Mouse (Mus musculus): ENCODE data around the gene Kdm4a. TPM values are rescaled to one million over a fixed set of nuclear protein-coding genes. Genes with fewer than 3 reads are reported as not detected.

Kdm4a gene
- polyA plus RNA-seq, 1 experiment from 2014 or later, result 18.6 TPM

GRCm38 (mm10) chr4:118214891-118215290 lies 35.0 kb upstream of the Kdm4a start:
- peak; percentile 19; the same call in 1 of the 2 replicates for ATAC-seq
- H3K4me2 ChIP-seq (ENCODE audit: low read depth, low read length), result no peak overlapping the region
- no peak overlapping the region for H3K4me3 ChIP-seq (ENCODE audit: low read length)
- H3K9ac ChIP-seq (ENCODE audit: low read depth, low read length), result no peak overlapping the region
- no peak overlapping the region for H3K27ac ChIP-seq (ENCODE audit: low read length)
- 88% methylated on average over 1 of the region's 1 CpGs for whole genome bisulfite sequencing
- peaks cover 10% of the 10 kb centered on the region; the same call in 1 of the 2 replicates for H3K4me1 ChIP-seq (ENCODE audit: control insufficient read depth, insufficient read depth, low read length)
- H3K36me3 ChIP-seq (ENCODE audit: control insufficient read depth, insufficient read depth, low read length), result peaks cover 49% of the 10 kb centered on the region
- H3K9me3 ChIP-seq (ENCODE audit: control insufficient read depth, low read length), result no peaks in the 10 kb centered on the region
- no peaks in the 10 kb centered on the region for H3K27me3 ChIP-seq (replicated peaks; ENCODE audit: control insufficient read depth, insufficient read depth, low read length)

- H3K4me2 ChIP-seq (ENCODE audit: low read depth, low read length), result no peak overlapping the region
- no peak overlapping the region for H3K4me3 ChIP-seq (ENCODE audit: low read length)
- no peaks in the 10 kb centered on the region for H3K27me3 ChIP-seq (replicated peaks; ENCODE audit: control insufficient read depth, insufficient read depth, low read length)
- peaks cover 21% of the 10 kb centered on the region for H3K36me3 ChIP-seq (ENCODE audit: control insufficient read depth, insufficient read depth, low read length)
- no peaks in the 10 kb centered on the region for H3K4me1 ChIP-seq (ENCODE audit: control insufficient read depth, insufficient read depth, low read length)
- no peak overlapping the region for H3K27ac ChIP-seq (ENCODE audit: low read length)
- H3K9me3 ChIP-seq (ENCODE audit: control insufficient read depth, low read length), result no peaks in the 10 kb centered on the region
- 0 out of 2 replicates have a peak, but pooled peaks have one; percentile 32 for ATAC-seq
- WGBS, result 69% methylated on average over 10 of the region's 10 CpGs
- no peak overlapping the region for H3K9ac ChIP-seq (ENCODE audit: low read depth, low read length)
These were observed 27.2 kb upstream of the Kdm4a start for GRCm38 (mm10) chr4:118206918-118207640.

GRCm38 (mm10) chr4:118205906-118206305 lies 26.1 kb upstream of the Kdm4a start:
- no peaks in the 10 kb centered on the region for H3K4me1 ChIP-seq (ENCODE audit: control insufficient read depth, insufficient read depth, low read length)
- ATAC-seq, result no peak

GRCm38 (mm10) chr4:118199093-118199492 lies 19.2 kb upstream of the Kdm4a start:
- Histone ChIP-seq H3K27me3 (replicated peaks; ENCODE audit: control insufficient read depth, insufficient read depth, low read length) (no peaks in the 10 kb centered on the region), H3K4me1 (ENCODE audit: control insufficient read depth, insufficient read depth, low read length) (no peaks in the 10 kb centered on the region), H3K4me2 (ENCODE audit: low read depth, low read length) (no peak overlapping the region), H3K9me3 (ENCODE audit: control insufficient read depth, low read length) (no peaks in the 10 kb centered on the region), H3K9ac (ENCODE audit: low read depth, low read length) (no peak overlapping the region), H3K36me3 (ENCODE audit: control insufficient read depth, insufficient read depth, low read length) (no peaks in the 10 kb centered on the region), H3K4me3 (ENCODE audit: low read length) (no peak overlapping the region), H3K27ac (ENCODE audit: low read length) (no peak overlapping the region)
- no peak for ATAC-seq
- WGBS, result 90% methylated on average over 2 of the region's 2 CpGs

More at GRCm38 (mm10) chr4:118205906-118206305, 26.1 kb upstream of the Kdm4a start:
- Histone ChIP-seq H3K9me3 (ENCODE audit: control insufficient read depth, low read length) (no peaks in the 10 kb centered on the region), H3K4me2 (ENCODE audit: low read depth, low read length) (no peak overlapping the region), H3K36me3 (ENCODE audit: control insufficient read depth, insufficient read depth, low read length) (peaks cover 13% of the 10 kb centered on the region), H3K9ac (ENCODE audit: low read depth, low read length) (no peak overlapping the region), H3K27me3 (replicated peaks; ENCODE audit: control insufficient read depth, insufficient read depth, low read length) (no peaks in the 10 kb centered on the region), H3K4me3 (ENCODE audit: low read length) (no peak overlapping the region), H3K27ac (ENCODE audit: low read length) (no peak overlapping the region)
- 92% methylated on average over 2 of the region's 2 CpGs for WGBS

- 76% methylated on average over 3 of the region's 3 CpGs for WGBS
- H3K27ac ChIP-seq (ENCODE audit: low read length), result no peak overlapping the region
- no peak overlapping the region for H3K4me3 ChIP-seq (ENCODE audit: low read length)
- no peaks in the 10 kb centered on the region for H3K27me3 ChIP-seq (replicated peaks; ENCODE audit: control insufficient read depth, insufficient read depth, low read length)
- no peaks in the 10 kb centered on the region for H3K4me1 ChIP-seq (ENCODE audit: control insufficient read depth, insufficient read depth, low read length)
- no peak overlapping the region for H3K4me2 ChIP-seq (ENCODE audit: low read depth, low read length)
- H3K9me3 ChIP-seq (ENCODE audit: control insufficient read depth, low read length), result no peaks in the 10 kb centered on the region
- H3K36me3 ChIP-seq (ENCODE audit: control insufficient read depth, insufficient read depth, low read length), result no peaks in the 10 kb centered on the region
- no peak overlapping the region for H3K9ac ChIP-seq (ENCODE audit: low read depth, low read length)
- ATAC-seq, result no peak
These were observed 18.8 kb upstream of the Kdm4a start for GRCm38 (mm10) chr4:118198606-118199005.

GRCm38 (mm10) chr4:118196185-118196584 lies 16.3 kb upstream of the Kdm4a start:
- H3K27ac ChIP-seq (ENCODE audit: low read length), result no peak overlapping the region
- no peaks in the 10 kb centered on the region for H3K36me3 ChIP-seq (ENCODE audit: control insufficient read depth, insufficient read depth, low read length)
- ATAC-seq, result no peak
- no peaks in the 10 kb centered on the region for H3K27me3 ChIP-seq (replicated peaks; ENCODE audit: control insufficient read depth, insufficient read depth, low read length)
- no peaks in the 10 kb centered on the region for H3K9me3 ChIP-seq (ENCODE audit: control insufficient read depth, low read length)
- H3K4me1 ChIP-seq (ENCODE audit: control insufficient read depth, insufficient read depth, low read length), result no peaks in the 10 kb centered on the region
- H3K9ac ChIP-seq (ENCODE audit: low read depth, low read length), result no peak overlapping the region
- 80% methylated on average over 10 of the region's 10 CpGs for WGBS
- H3K4me2 ChIP-seq (ENCODE audit: low read depth, low read length), result no peak overlapping the region
- H3K4me3 ChIP-seq (ENCODE audit: low read length), result no peak overlapping the region

- H3K36me3 ChIP-seq (ENCODE audit: control insufficient read depth, insufficient read depth, low read length), result no peaks in the 10 kb centered on the region; the same call in 1 of the 2 replicates
- ATAC-seq, result no peak
- peak overlapping the region; percentile 81 for H3K27ac ChIP-seq (ENCODE audit: low read length)
- WGBS, result 11% methylated on average over 17 of the region's 17 CpGs
- H3K4me3 ChIP-seq (ENCODE audit: low read length), result peak overlapping the region; percentile 82
- peak overlapping the region; percentile 71 for H3K9ac ChIP-seq (ENCODE audit: low read depth, low read length)
- H3K4me2 ChIP-seq (ENCODE audit: low read depth, low read length), result peak overlapping the region; percentile 74
- H3K27me3 ChIP-seq (replicated peaks; ENCODE audit: control insufficient read depth, insufficient read depth, low read length), result no peaks in the 10 kb centered on the region
- H3K4me1 ChIP-seq (ENCODE audit: control insufficient read depth, insufficient read depth, low read length), result peaks cover 5% of the 10 kb centered on the region
- H3K9me3 ChIP-seq (ENCODE audit: control insufficient read depth, low read length), result no peaks in the 10 kb centered on the region
These were observed 648 bp upstream of the Kdm4a start for GRCm38 (mm10) chr4:118180301-118181080.

GRCm38 (mm10) chr4:118178952-118179466 lies 834 bp downstream of the Kdm4a start:
- WGBS, result 0% methylated on average over 12 of the region's 12 CpGs
- Histone ChIP-seq H3K4me2 (ENCODE audit: low read depth, low read length) (peak overlapping the region; percentile 62), H3K36me3 (ENCODE audit: control insufficient read depth, insufficient read depth, low read length) (peaks cover under 1% of the 10 kb centered on the region; the same call in 1 of the 2 replicates), H3K27ac (ENCODE audit: low read length) (peak overlapping the region; percentile 98), H3K9me3 (ENCODE audit: control insufficient read depth, low read length) (no peaks in the 10 kb centered on the region), H3K9ac (ENCODE audit: low read depth, low read length) (peak overlapping the region; percentile 87), H3K4me1 (ENCODE audit: control insufficient read depth, insufficient read depth, low read length) (peaks cover 5% of the 10 kb centered on the region), H3K4me3 (ENCODE audit: low read length) (peak overlapping the region; percentile 82), H3K27me3 (replicated peaks; ENCODE audit: control insufficient read depth, insufficient read depth, low read length) (no peaks in the 10 kb centered on the region)
- ATAC-seq, result no peak

GRCm38 (mm10) chr4:118172461-118172860 lies 7.4 kb downstream of the Kdm4a start:
- H3K4me2 ChIP-seq (ENCODE audit: low read depth, low read length), result no peak overlapping the region
- peaks cover 30% of the 10 kb centered on the region for H3K36me3 ChIP-seq (ENCODE audit: control insufficient read depth, insufficient read depth, low read length)
- no peak overlapping the region for H3K4me3 ChIP-seq (ENCODE audit: low read length)
- no peaks in the 10 kb centered on the region for H3K4me1 ChIP-seq (ENCODE audit: control insufficient read depth, insufficient read depth, low read length)
- H3K9ac ChIP-seq (ENCODE audit: low read depth, low read length), result no peak overlapping the region
- H3K27ac ChIP-seq (ENCODE audit: low read length), result no peak overlapping the region
- no peaks in the 10 kb centered on the region for H3K9me3 ChIP-seq (ENCODE audit: control insufficient read depth, low read length)
- no peaks in the 10 kb centered on the region for H3K27me3 ChIP-seq (replicated peaks; ENCODE audit: control insufficient read depth, insufficient read depth, low read length)
- ATAC-seq, result no peak
- 94% methylated on average over 12 of the region's 12 CpGs for WGBS

All from intestine, embryonic 16.5 days (tissue).